Mouse (Mus musculus) 416B (cell line): ENCODE measurements around the gene Srsf11.

Source experiments
- DNase-seq: peaks from one replicate; pipeline ENCODE4 v3.0.0; 2011; ENCODE audit warnings: low read depth

The Srsf11 gene

DNA sequence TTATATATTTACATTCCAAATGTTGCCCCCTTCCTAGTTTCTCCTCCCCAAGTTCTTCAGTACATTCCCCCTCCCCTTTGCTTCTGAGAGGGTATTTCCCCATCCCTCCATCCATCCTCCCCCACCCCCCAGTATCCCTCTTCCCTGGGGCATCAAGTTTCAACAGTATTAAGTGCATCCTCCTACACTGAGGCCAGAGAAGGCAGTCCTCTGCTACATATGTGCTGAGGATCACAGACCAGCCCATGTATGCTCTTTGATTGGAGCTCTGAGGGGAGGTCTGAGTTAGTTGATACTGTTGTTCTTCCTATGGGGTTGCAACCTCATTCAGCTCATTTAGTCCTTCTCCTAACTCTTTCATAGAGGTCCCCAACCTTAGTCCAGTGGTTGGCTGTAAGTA lies 56.8 kb downstream of the Srsf11 start:
- DNase-seq, result no peak

DNA sequence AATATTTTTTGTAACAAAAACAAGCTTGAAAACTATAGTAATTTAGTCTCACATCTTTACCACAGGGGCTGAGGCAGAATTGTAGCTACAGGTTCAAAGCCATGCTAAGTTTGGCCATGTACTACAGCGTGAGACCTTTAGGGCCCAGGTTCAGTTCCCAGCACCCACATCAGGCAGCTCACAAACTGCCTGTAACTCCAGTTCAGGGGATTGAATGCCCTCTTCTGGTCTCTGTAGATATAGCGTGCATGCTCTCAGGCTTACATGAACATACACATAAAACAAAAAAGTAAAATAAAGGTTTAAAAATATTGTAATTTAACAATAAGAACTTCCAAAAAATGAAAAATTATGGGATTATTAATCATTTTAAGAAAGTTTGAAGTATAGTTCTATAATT lies 63.2 kb downstream of the Srsf11 start:
- DNase-seq, result no peak

DNA sequence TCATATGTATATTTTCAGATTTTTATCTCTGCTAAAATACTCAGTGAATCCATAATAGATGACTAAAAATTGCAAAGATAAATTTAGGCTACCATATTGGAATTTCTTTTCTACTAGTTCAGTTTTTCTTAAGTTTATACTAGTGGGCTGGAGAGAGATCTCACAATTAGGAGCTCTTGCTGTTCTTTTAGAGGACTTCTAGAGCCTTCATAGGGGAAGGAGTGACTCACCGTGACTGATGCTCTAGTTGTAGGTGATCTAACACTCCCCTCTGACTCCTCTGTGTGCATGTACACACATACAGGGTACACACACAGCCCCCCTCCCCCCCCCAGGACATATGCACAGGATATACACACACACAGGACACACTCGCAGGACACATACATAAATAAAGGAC lies 65.3 kb downstream of the Srsf11 start:
- peak; percentile 62 for DNase-seq
